ENCODE assay signal across 8 mouse cellular contexts in genomic region chr9:27029022-27029827, GRCm38 (mm10). TPM values are rescaled to one million over a fixed set of nuclear protein-coding genes. Genes with fewer than 3 reads are reported as not detected.
DNase-seq lines count a peak whose midpoint lies in the region; ATAC-seq and TF ChIP-seq lines count a peak whose summit lies in the region.

No protein-coding gene starts in this region.

- H3K4me2 ChIP-seq in intestine, postnatal 0 days (replicated peaks; ENCODE audit: low read depth), result peak overlapping the region; percentile 91
- peak overlapping the region; percentile 91 for H3K4me2 ChIP-seq in limb, embryonic 11.5 days (ENCODE audit: low read depth, severe bottlenecking)
- H3K4me2 ChIP-seq in midbrain, embryonic 12.5 days (replicated peaks), result peak overlapping the region; percentile 90

- H3K4me3 ChIP-seq in intestine, postnatal 0 days (ENCODE audit: low read depth, low read length), result peak overlapping the region; percentile 91
- H3K4me3 ChIP-seq in limb, embryonic 11.5 days (ENCODE audit: low read depth, low read length), result peak overlapping the region; percentile 74
- peak overlapping the region; percentile 98 for H3K4me3 ChIP-seq in midbrain, embryonic 12.5 days
- peak overlapping the region; percentile 82 for H3K4me3 ChIP-seq in spleen, adult 2 months (ENCODE audit: extremely low read depth, insufficient read depth, insufficient read length)

- H3K27ac ChIP-seq in intestine, postnatal 0 days (ENCODE audit: low read depth, low read length), result peak overlapping the region; percentile 90
- peak overlapping the region; percentile 53; the same call in 1 of the 2 replicates for H3K27ac ChIP-seq in limb, embryonic 11.5 days (replicated peaks; ENCODE audit: low read depth, low read length)
- H3K27ac ChIP-seq in midbrain, embryonic 12.5 days (replicated peaks), result peak overlapping the region; percentile 93
- peak overlapping the region; percentile 68 for H3K27ac ChIP-seq in spleen, adult 2 months (ENCODE audit: insufficient read depth, low read length)

- H3K27me3 ChIP-seq in intestine, postnatal 0 days (replicated peaks; ENCODE audit: control insufficient read depth, insufficient read depth, low read length), result no peaks in the 10 kb centered on the region
- H3K27me3 ChIP-seq in limb, embryonic 11.5 days (ENCODE audit: control insufficient read depth, insufficient read depth, low read length), result no peaks in the 10 kb centered on the region
- no peaks in the 10 kb centered on the region for H3K27me3 ChIP-seq in midbrain, embryonic 12.5 days
- H3K27me3 ChIP-seq in spleen, adult 2 months (ENCODE audit: control insufficient read depth, insufficient read depth, low read length), result 0 out of 2 replicates have a peak, but pooled peaks cover 3% of the 10 kb centered on the region

- peaks cover 5% of the 10 kb centered on the region; the same call in 1 of the 2 replicates for H3K4me1 ChIP-seq in intestine, postnatal 0 days (replicated peaks; ENCODE audit: control insufficient read depth, insufficient read depth, low read length)
- peaks cover 5% of the 10 kb centered on the region; the same call in 1 of the 2 replicates for H3K4me1 ChIP-seq in limb, embryonic 11.5 days (ENCODE audit: control insufficient read depth, insufficient read depth, low read length)
- peaks cover 43% of the 10 kb centered on the region for H3K4me1 ChIP-seq in midbrain, embryonic 12.5 days
- peaks cover 14% of the 10 kb centered on the region for H3K4me1 ChIP-seq in spleen, adult 2 months (ENCODE audit: control insufficient read depth, insufficient read depth, insufficient read length)

- peak; percentile 51 for DNase-seq in cerebellum, adult 11 months
- peak; percentile 35 for DNase-seq in embryo, embryonic 9.5 days (ENCODE audit: extremely low spot score)
- DNase-seq in limb, embryonic 11.5 days (ENCODE audit: low spot score), result peak; percentile 30
- peak in 1 of 2 experiments; percentile 17 for DNase-seq in spleen, adult 2 months (ENCODE audit: low read depth in 1 of 2, low spot score in 2 of 2)

- WGBS in intestine, postnatal 0 days, result under 1% methylated on average over 52 of the region's 52 CpGs
- WGBS in limb, embryonic 11.5 days, result under 1% methylated on average over 51 of the region's 52 CpGs
- under 1% methylated on average over 51 of the region's 52 CpGs for WGBS in midbrain, embryonic 12.5 days
- WGBS in spleen, adult 2 months, result under 1% methylated on average over 50 of the region's 52 CpGs

- peak overlapping the region; percentile 85 for H3K9ac ChIP-seq in intestine, postnatal 0 days (ENCODE audit: low read depth, low read length)
- peak overlapping the region; percentile 84 for H3K9ac ChIP-seq in limb, embryonic 11.5 days (ENCODE audit: low read length)
- peak overlapping the region; percentile 96 for H3K9ac ChIP-seq in midbrain, embryonic 12.5 days (replicated peaks)

- TF ChIP-seq POLR2A in spleen, adult 2 months (IDR thresholded peaks at IDR 0.05; ENCODE audit: low read depth, low read length), result no peak

- ATAC-seq in cerebellum, adult (ENCODE audit: insufficient number of reproducible peaks, low FRiP score, low TSS enrichment), result no peak
- ATAC-seq in granulocyte monocyte progenitor cell, adult 5-6 weeks (replicated peaks; ENCODE audit: poor library complexity, severe bottlenecking), result peak; percentile 4; the same call in 1 of the 2 replicates
- peak; percentile 23 for ATAC-seq in intestine, postnatal 0 days
- ATAC-seq in limb, embryonic 11.5 days (ENCODE audit: insufficient number of reproducible peaks, low FRiP score, low TSS enrichment, low read depth), result no peak; the same call in none of the 2 replicates
- ATAC-seq in midbrain, embryonic 12.5 days (ENCODE audit: low FRiP score, low read depth), result peak; percentile 24; the same call in 1 of the 2 replicates

- peak; percentile 59 for TF ChIP-seq CTCF in intestine, postnatal 0 days (IDR thresholded peaks at IDR 0.05; ENCODE audit: low read depth)
- no peak for TF ChIP-seq CTCF in spleen, adult 2 months (IDR thresholded peaks at IDR 0.05; ENCODE audit: extremely low read depth, insufficient read depth, insufficient read length, insufficient replicate concordance)

- no peaks in the 10 kb centered on the region for H3K36me3 ChIP-seq in intestine, postnatal 0 days (ENCODE audit: control insufficient read depth, insufficient read depth)
- no peaks in the 10 kb centered on the region for H3K36me3 ChIP-seq in limb, embryonic 11.5 days (ENCODE audit: control insufficient read depth, insufficient read depth, low read length)
- 0 out of 2 replicates have a peak, but pooled peaks cover 6% of the 10 kb centered on the region for H3K36me3 ChIP-seq in midbrain, embryonic 12.5 days
- no peaks in the 10 kb centered on the region for H3K36me3 ChIP-seq in spleen, adult 2 months (ENCODE audit: control insufficient read depth, insufficient read depth, low read length)

- no peaks in the 10 kb centered on the region for H3K9me3 ChIP-seq in intestine, postnatal 0 days (ENCODE audit: control insufficient read depth)
- no peaks in the 10 kb centered on the region for H3K9me3 ChIP-seq in limb, embryonic 11.5 days (ENCODE audit: control insufficient read depth, low read length)
- no peaks in the 10 kb centered on the region for H3K9me3 ChIP-seq in midbrain, embryonic 12.5 days

RNA-seq across cellular contexts. Expression of gene Vps26b, which starts 0.6 kb away (rescaled TPM):
- 35.9 and 47.6 TPM in 2 replicates for total RNA-seq in granulocyte monocyte progenitor cell, adult 5-6 weeks (2014; fragmentation: Nextera tagmentation)
- total RNA-seq in granulocyte monocyte progenitor cell, adult 5-6 weeks (2017), result 37.3 and 37.9 TPM in 2 replicates
- polyA plus RNA-seq in intestine, postnatal 0 days (2015; fragmentation: Nextera tagmentation; extraction: Ambion mirVana), result 22.2 and 22.4 TPM in 2 replicates
- 44.7 and 48.1 TPM in 2 replicates for polyA plus RNA-seq in limb, embryonic 11.5 days (2014; fragmentation: Nextera tagmentation; extraction: Ambion mirVana)
- polyA plus RNA-seq in midbrain, embryonic 12.5 days (2016; fragmentation: Nextera tagmentation; extraction: Ambion mirVana), result 61.4 and 63.4 TPM in 2 replicates
- polyA plus RNA-seq in spleen, adult 2 months (2012; rRNA removed), result 16.2 and 23.0 TPM in 2 replicates

RNA-seq across cellular contexts. Expression of gene Ncapd3, which starts 0.8 kb away (rescaled TPM):
- 56.6 and 57.9 TPM in 2 replicates for total RNA-seq in granulocyte monocyte progenitor cell, adult 5-6 weeks (2014; fragmentation: Nextera tagmentation)
- total RNA-seq in granulocyte monocyte progenitor cell, adult 5-6 weeks (2017), result 45.1 and 49.9 TPM in 2 replicates
- 9.0 and 10.8 TPM in 2 replicates for polyA plus RNA-seq in intestine, postnatal 0 days (2015; fragmentation: Nextera tagmentation; extraction: Ambion mirVana)
- polyA plus RNA-seq in limb, embryonic 11.5 days (2014; fragmentation: Nextera tagmentation; extraction: Ambion mirVana), result 44.3 and 46.5 TPM in 2 replicates
- 33.7 and 35.6 TPM in 2 replicates for polyA plus RNA-seq in midbrain, embryonic 12.5 days (2016; fragmentation: Nextera tagmentation; extraction: Ambion mirVana)
- 17.2 and 19.8 TPM in 2 replicates for polyA plus RNA-seq in spleen, adult 2 months (2012; rRNA removed)

RNA-seq across cellular contexts. Expression of gene Thyn1, which starts 29.7 kb away (rescaled TPM):
- 154 and 179 TPM in 2 replicates for total RNA-seq in granulocyte monocyte progenitor cell, adult 5-6 weeks (2014; fragmentation: Nextera tagmentation)
- 108 and 144 TPM in 2 replicates for total RNA-seq in granulocyte monocyte progenitor cell, adult 5-6 weeks (2017)
- 59.7 and 62.7 TPM in 2 replicates for polyA plus RNA-seq in intestine, postnatal 0 days (2015; fragmentation: Nextera tagmentation; extraction: Ambion mirVana)
- 173 and 174 TPM in 2 replicates for polyA plus RNA-seq in limb, embryonic 11.5 days (2014; fragmentation: Nextera tagmentation; extraction: Ambion mirVana)
- polyA plus RNA-seq in midbrain, embryonic 12.5 days (2016; fragmentation: Nextera tagmentation; extraction: Ambion mirVana), result 134 and 142 TPM in 2 replicates
- 3.0 and 3.5 TPM in 2 replicates for polyA plus RNA-seq in spleen, adult 2 months (2012; rRNA removed)

RNA-seq across cellular contexts. Expression of gene Acad8, which starts 29.9 kb away (rescaled TPM):
- total RNA-seq in granulocyte monocyte progenitor cell, adult 5-6 weeks (2014; fragmentation: Nextera tagmentation), result 33.0 and 46.8 TPM in 2 replicates
- total RNA-seq in granulocyte monocyte progenitor cell, adult 5-6 weeks (2017), result 15.0 and 20.1 TPM in 2 replicates
- polyA plus RNA-seq in intestine, postnatal 0 days (2015; fragmentation: Nextera tagmentation; extraction: Ambion mirVana), result 19.0 and 22.2 TPM in 2 replicates
- polyA plus RNA-seq in limb, embryonic 11.5 days (2014; fragmentation: Nextera tagmentation; extraction: Ambion mirVana), result 39.7 and 50.2 TPM in 2 replicates
- polyA plus RNA-seq in midbrain, embryonic 12.5 days (2016; fragmentation: Nextera tagmentation; extraction: Ambion mirVana), result 36.8 and 38.3 TPM in 2 replicates
- polyA plus RNA-seq in spleen, adult 2 months (2012; rRNA removed), result 5.7 and 6.6 TPM in 2 replicates

Comparison
In these comparisons a context has a peak if more than half of its experiments do, and no peak if none do; other contexts are left out.
1. ATAC-seq: peak in granulocyte monocyte progenitor cell, adult 5-6 weeks (single experiment), intestine, postnatal 0 days (single experiment) and midbrain, embryonic 12.5 days (single experiment); none in cerebellum, adult (single experiment) and limb, embryonic 11.5 days (single experiment).
2. RNA of gene Thyn1, which starts 29.7 kb away (polyA plus RNA-seq): 173 to 174 TPM in limb, embryonic 11.5 days, 134 to 142 TPM in midbrain, embryonic 12.5 days and 59.7 to 62.7 TPM in intestine, postnatal 0 days; 3.0 to 3.5 TPM in spleen, adult 2 months; every median in the first group is over 10 times any median in the second.
3. Peak in every context shown above with its lines, with median percentiles within 50 percentile points of each other: H3K27ac ChIP-seq, H3K4me2 ChIP-seq, H3K4me3 ChIP-seq and H3K9ac ChIP-seq.